Mouse (Mus musculus) limb, embryonic 11.5 days (tissue): ENCODE measurements around the gene Shc1. TPM values are rescaled to one million over a fixed set of nuclear protein-coding genes. Genes with fewer than 3 reads are reported as not detected.

Source experiments
- ATAC-seq: fragments of 200-750 bp; cut with Nextera tagmentation; 2 replicates; pipeline ENCODE4 v1.8.0; 2017; ENCODE audit warnings: low read depth; ENCODE audit not compliant: insufficient number of reproducible peaks, low FRiP score, low TSS enrichment
- DNase-seq: peaks from one replicate; pipeline ENCODE4 v3.0.0-alpha.2; 2015; ENCODE audit warnings: low spot score
- H3K27ac ChIP-seq: fragments of 300-500 bp; sonication (generic); replicated peaks from 2 replicates; pipeline ENCODE4 v1.5.1; 2014; ENCODE audit warnings: low read depth, mild to moderate bottlenecking, low read length
- H3K27me3 ChIP-seq: fragments of 300-500 bp; sonication (generic); 2 replicates; pipeline ENCODE4 v1.6.1; 2014; ENCODE audit warnings: mild to moderate bottlenecking, low read length, mixed read lengths; ENCODE audit not compliant: control insufficient read depth, insufficient read depth
- H3K36me3 ChIP-seq: fragments of 300-500 bp; sonication (generic); 2 replicates; pipeline ENCODE4 v1.6.1; 2014; ENCODE audit warnings: mild to moderate bottlenecking, low read length, moderate library complexity, mixed read lengths; ENCODE audit not compliant: control insufficient read depth, insufficient read depth
- H3K4me1 ChIP-seq: fragments of 300-500 bp; sonication (generic); 2 replicates; pipeline ENCODE4 v1.6.1; 2014; ENCODE audit warnings: low read length, mixed read lengths; ENCODE audit not compliant: control insufficient read depth, insufficient read depth
- H3K4me2 ChIP-seq: fragments of 300-500 bp; sonication (generic); 2 replicates; pipeline ENCODE4 v1.6.1; 2014; ENCODE audit warnings: low read depth, mild to moderate bottlenecking, moderate library complexity; ENCODE audit not compliant: severe bottlenecking
- H3K4me3 ChIP-seq: fragments of 300-500 bp; sonication (generic); 2 replicates; pipeline ENCODE4 v1.5.1; 2014; ENCODE audit warnings: low read depth, low read length
- H3K9ac ChIP-seq: fragments of 300-500 bp; sonication (generic); 2 replicates; pipeline ENCODE4 v1.6.1; 2014; ENCODE audit warnings: mild to moderate bottlenecking, low read length
- H3K9me3 ChIP-seq: fragments of 300-500 bp; sonication (generic); 2 replicates; pipeline ENCODE4 v1.6.1; 2016; ENCODE audit warnings: low read length; ENCODE audit not compliant: control insufficient read depth
- WGBS: fragments of 180-500 bp; shearing (Covaris S2); extraction: QIAGEN DNeasy Blood & Tissue Kit; methylation state at CpG from one replicate; pipeline ENCODE4 v1.1.7; 2014; 5-methylcytosine and 5-hydroxymethylcytosine counted together
- polyA plus RNA-seq: library from polyadenylated mRNA; unstranded; fragments of >200 nt; fragmentation: Nextera tagmentation; extraction: Ambion mirVana; gene quantifications from 2 replicates; pipeline ENCODE4 v1.2.1, GENCODE M21; 2014

Gene Shc1
- polyA plus RNA-seq, 1 experiment from 2014 or later, result 55.7 TPM

DNA sequence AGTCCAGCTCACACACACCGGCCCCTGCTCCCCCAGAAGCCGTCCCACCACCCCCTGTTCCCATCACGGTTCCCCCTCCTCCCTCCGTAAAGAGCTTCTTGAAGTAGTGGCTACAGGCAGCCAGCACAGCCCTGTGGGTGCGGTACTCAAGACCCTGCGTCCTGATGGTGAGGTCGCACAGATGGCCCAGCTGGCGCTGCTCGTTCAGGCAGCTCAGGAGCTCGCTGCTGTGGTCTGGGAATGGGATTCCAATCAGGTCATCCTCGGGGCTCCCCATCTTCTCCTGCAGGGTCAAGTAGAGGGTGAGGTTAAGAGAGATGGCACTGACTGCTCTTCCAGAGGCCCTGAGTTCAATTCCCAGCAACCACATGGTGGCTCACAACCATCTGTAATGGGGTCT is 37.0 kb upstream of the Shc1 start:
- Histone ChIP-seq H3K4me2 (no peak overlapping the region), H3K27me3 (no peaks in the 10 kb centered on the region), H3K27ac (no peak overlapping the region), H3K4me1 (0 out of 2 replicates have a peak, but pooled peaks cover 8% of the 10 kb centered on the region), H3K9ac (no peak overlapping the region), H3K9me3 (no peaks in the 10 kb centered on the region), H3K4me3 (no peak overlapping the region), H3K36me3 (no peaks in the 10 kb centered on the region)
- WGBS, result 80% methylated on average over 11 of the region's 11 CpGs
- ATAC-seq (no peak), DNase-seq (no peak)

DNA sequence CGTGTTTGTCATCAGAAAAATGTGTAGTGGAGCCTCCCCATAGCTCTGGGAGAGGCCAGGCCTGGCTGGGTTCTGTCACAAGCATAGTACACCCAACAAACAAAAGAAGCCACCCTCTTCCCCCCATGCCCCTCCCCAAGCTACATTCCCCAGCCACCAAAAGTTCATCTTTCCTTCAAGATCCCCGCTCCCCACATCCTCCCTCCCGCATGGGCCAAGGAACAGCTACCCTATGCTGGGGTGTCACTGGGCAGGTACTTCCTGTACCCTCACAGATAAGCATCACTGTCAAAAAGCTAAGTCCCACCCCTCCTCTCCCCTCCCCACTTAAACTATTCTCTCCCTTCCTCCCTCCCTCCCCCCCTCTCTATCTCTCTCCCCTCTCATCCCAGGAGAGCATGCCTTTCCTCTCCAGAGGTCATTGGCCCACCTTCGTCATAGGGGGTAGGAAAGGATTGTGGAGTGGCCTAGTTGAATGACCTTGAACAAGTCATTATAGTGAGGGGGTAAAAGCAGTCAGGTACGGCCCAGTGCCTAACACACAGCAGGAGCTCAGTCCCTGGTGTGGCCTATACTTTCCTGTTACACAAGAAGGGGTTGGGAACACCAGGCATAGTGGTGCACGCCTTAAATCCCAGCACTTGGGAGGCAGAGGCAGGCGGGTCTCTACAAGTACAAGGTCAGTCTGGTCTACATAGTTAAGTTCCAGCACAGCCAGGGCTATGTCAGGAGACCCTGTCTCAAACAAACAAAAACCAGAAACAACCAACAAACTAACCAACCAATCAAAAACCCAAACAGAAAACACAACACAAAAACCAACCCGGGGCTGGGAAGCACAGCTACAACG is 36.0 kb upstream of the Shc1 start:
- H3K27ac ChIP-seq, result no peak overlapping the region
- no peaks in the 10 kb centered on the region for H3K27me3 ChIP-seq
- H3K9me3 ChIP-seq, result no peaks in the 10 kb centered on the region
- no peaks in the 10 kb centered on the region for H3K36me3 ChIP-seq
- H3K4me3 ChIP-seq, result no peak overlapping the region
- no peak overlapping the region for H3K4me2 ChIP-seq
- H3K4me1 ChIP-seq, result peaks cover 12% of the 10 kb centered on the region; the same call in 1 of the 2 replicates
- 89% methylated on average over 9 of the region's 9 CpGs for WGBS
- DNase-seq (no peak), ATAC-seq (no peak)
- no peak overlapping the region for H3K9ac ChIP-seq

DNA sequence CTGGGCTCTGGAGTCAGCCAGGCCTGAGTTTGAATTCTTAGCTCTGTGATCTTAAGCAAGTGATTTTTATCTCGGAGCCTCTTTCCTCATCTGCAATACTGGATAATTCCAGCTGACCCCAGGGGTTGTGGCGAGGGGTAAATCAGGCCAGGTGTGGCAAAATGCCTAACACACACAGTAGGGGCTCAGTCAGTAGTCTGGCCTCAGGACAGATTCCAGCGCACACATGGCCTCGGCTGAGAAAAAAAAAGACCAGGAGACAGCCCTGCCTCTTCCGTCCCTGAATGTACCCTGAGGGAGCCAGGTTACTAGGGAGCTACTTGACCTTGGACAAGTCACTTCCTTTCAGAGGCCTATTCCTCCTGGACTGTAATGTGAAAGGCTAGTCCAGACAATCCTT is 35.3 kb upstream of the Shc1 start:
- 70% methylated on average over 5 of the region's 5 CpGs for WGBS
- ATAC-seq, result no peak
- peaks cover 12% of the 10 kb centered on the region; the same call in 1 of the 2 replicates for H3K4me1 ChIP-seq

DNA sequence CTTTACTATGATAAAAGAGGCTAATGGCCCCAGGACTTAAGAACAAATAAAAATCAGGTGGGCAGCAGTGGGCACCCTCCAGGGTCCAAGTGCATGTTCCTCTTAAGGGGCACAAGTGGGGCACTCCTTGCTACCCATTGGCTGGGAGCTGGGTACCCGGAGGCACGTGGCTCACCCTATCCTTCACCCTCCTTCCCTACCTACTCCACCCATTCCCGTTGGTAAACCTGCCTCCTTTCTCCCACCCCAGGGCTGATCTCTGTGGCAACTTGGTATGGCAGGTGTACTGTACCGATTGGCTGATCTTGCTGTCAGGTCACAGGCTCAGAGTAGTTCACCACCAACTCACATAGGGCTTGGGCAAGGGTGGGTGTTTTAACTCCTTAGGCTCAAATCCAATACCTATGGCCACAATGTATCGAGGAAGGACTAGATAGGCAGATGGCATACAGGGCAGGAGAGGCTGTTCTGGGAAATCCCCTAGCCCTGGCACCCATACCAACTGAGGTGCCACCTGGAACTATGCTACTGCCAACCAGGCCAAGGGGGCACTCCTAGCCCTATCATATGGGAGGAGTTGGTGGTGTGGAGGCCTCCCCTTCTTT is 34.5 kb upstream of the Shc1 start:
- no peaks in the 10 kb centered on the region for H3K9me3 ChIP-seq
- ATAC-seq, result no peak
- no peaks in the 10 kb centered on the region for H3K36me3 ChIP-seq
- H3K4me1 ChIP-seq, result peaks cover 10% of the 10 kb centered on the region; the same call in 1 of the 2 replicates
- H3K4me2 ChIP-seq, result no peak overlapping the region
- WGBS, result 77% methylated on average over 5 of the region's 5 CpGs
- DNase-seq, result no peak
- no peak overlapping the region for H3K9ac ChIP-seq
- no peak overlapping the region for H3K27ac ChIP-seq
- no peaks in the 10 kb centered on the region for H3K27me3 ChIP-seq
- H3K4me3 ChIP-seq, result no peak overlapping the region

More for the DNA sequence above, 35.3 kb upstream of the Shc1 start:
- Histone ChIP-seq H3K4me3 (no peak overlapping the region), H3K9ac (no peak overlapping the region), H3K9me3 (no peaks in the 10 kb centered on the region), H3K27ac (no peak overlapping the region), H3K36me3 (no peaks in the 10 kb centered on the region), H3K27me3 (no peaks in the 10 kb centered on the region), H3K4me2 (no peak overlapping the region)
- no peak for DNase-seq

DNA sequence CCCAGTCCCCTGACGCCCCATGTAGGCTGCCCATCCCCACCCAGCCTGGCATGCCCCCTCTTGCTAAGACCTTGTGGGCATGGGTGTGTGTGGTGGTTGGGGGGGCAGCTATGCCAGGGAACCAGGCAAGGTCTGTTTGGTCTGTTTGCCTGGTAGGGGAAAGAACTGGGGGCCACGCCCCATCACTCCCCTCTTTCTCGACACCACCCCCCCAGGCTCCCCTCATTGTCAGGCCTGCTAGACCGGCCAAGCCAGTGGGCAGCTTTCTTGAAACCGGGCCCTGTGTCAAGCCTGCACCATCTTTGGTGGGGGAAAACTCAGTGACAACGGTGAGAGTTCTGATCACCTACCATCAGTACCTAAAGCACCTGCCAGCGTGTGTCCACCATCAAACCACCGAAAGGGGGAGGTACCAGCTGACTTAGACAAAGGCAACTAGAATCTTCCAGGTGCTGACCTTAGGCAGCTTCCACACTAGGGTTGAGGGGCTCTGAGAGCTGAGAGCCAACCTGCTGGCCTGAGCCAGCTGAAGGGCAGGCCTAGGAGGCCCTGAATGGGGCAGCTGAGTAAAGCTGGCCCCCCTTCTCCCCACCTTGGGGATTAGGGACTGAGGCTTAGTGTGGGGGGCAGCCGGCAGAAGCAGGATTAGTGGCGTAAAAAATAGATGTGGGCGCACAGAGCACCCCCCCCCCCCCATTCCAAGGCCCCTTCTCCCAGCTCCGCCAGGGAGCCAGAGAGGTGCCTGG is 33.7 kb upstream of the Shc1 start:
- Histone ChIP-seq H3K36me3 (no peaks in the 10 kb centered on the region), H3K4me2 (no peak overlapping the region), H3K9ac (no peak overlapping the region), H3K4me1 (peaks cover 10% of the 10 kb centered on the region; the same call in 1 of the 2 replicates), H3K27me3 (no peaks in the 10 kb centered on the region), H3K27ac (no peak overlapping the region), H3K4me3 (no peak overlapping the region), H3K9me3 (no peaks in the 10 kb centered on the region)
- ATAC-seq (no peak), DNase-seq (no peak)
- 72% methylated on average over 11 of the region's 12 CpGs for WGBS

DNA sequence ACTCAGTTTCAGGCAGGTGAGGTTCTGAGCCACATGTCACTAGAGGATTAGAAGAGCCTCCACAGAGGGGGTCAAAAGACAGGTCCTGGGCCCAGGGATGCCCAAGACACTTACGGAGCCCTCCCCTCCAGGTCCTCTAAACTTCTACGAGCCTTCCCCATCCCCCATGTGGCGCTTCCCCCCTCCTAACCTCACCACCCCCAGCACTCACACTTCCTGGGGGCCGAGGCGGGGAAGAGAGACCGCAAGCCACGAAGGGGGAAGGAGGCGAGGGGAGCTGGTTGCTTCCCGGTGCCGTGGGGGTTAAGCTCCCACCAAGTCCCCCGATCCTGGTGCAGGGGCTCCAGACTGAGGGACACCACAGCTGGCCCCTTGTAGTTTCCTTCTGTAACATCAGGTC is 32.8 kb upstream of the Shc1 start:
- 33% methylated on average over 11 of the region's 11 CpGs for WGBS
- Histone ChIP-seq H3K9ac (no peak overlapping the region), H3K4me1 (peaks cover 12% of the 10 kb centered on the region; the same call in 1 of the 2 replicates)

DNA sequence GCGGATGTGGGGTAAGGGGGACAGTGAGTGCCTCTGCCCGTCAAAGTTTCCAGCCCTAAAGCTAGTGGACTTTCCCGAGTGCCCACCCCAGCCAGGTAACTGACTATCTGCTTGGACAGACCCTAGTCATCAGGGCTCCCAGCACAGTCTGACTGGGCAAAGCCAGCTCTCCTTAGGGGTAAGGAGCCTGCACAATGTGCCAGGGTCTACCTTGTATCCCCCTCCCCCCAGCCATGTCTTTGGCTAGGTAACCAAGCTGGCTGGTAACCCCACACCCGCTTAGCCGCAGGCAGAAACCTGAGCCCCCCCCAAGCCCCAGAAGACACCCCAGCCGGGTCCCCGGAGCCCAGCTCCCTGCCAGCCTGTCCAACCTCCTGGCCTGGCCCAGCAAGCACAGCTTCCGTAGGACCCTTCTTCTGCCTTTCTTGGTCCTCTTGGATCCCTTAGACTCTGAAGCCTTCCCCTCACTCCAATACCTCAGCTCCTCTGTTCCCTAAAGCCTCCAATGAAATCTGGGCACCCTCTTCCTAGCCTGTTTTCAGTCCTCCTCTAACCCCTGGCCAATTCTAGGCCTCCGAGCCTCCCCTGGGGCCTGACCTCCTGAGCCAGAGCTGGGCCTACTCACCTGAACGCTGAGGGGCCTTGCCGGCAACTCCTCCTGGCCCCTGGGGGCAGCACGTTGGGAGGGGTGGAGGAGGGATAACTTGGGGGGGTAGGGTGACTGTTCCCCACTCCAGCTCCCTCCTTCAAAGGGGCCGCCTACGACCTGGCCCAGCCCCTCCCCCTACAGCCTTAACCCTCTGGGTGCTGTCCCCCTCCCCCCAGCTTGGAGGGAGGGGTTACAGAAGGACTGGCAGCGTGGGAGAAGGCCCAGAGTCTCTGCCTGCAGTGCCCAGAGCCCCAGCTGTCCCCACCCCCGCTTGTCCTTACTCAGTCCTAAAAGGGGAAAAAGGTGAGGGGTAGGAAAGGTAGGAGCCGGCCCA is 31.5 kb upstream of the Shc1 start:
- no peaks in the 10 kb centered on the region for H3K27me3 ChIP-seq
- H3K36me3 ChIP-seq, result no peaks in the 10 kb centered on the region
- 0 out of 2 replicates have a peak overlapping the region, but pooled peaks have one; percentile 22 for H3K9ac ChIP-seq
- no peaks in the 10 kb centered on the region for H3K9me3 ChIP-seq
- DNase-seq (no peak), ATAC-seq (no peak)
- no peak overlapping the region for H3K4me3 ChIP-seq
- H3K4me1 ChIP-seq, result peaks cover 20% of the 10 kb centered on the region
- WGBS, result 51% methylated on average over 17 of the region's 17 CpGs
- H3K4me2 ChIP-seq, result no peak overlapping the region
- no peak overlapping the region for H3K27ac ChIP-seq

More for the DNA sequence above, 32.8 kb upstream of the Shc1 start:
- H3K9me3 ChIP-seq, result no peaks in the 10 kb centered on the region
- no peak overlapping the region for H3K4me3 ChIP-seq
- H3K27me3 ChIP-seq, result no peaks in the 10 kb centered on the region
- H3K4me2 ChIP-seq, result no peak overlapping the region
- no peak overlapping the region for H3K27ac ChIP-seq
- ATAC-seq, result no peak
- no peak for DNase-seq
- no peaks in the 10 kb centered on the region for H3K36me3 ChIP-seq
